Mouse (Mus musculus) Patski (cell line): ENCODE data around the gene Anxa8. TPM values are rescaled to one million over a fixed set of nuclear protein-coding genes. Genes with fewer than 3 reads are reported as not detected.

Source experiments
- ATAC-seq: fragments of 100-300 bp; one replicate; pipeline ENCODE4 v1.8.0; 2021
- CTCF ChIA-PET: fragments of 350-600 bp; sonication (Branson Sonifier 250); formaldehyde crosslinking; loops from one replicate; lab custom pipeline; 2022; ENCODE audit warnings: inconsistent platforms; lab: Charles Lee
- POLR2A ChIA-PET: fragments of 350-600 bp; sonication (Branson Sonifier 250); formaldehyde crosslinking; loops from one replicate; lab custom pipeline; 2022; ENCODE audit warnings: antibody characterized with exemption, inconsistent platforms; lab: Charles Lee
- DNase-seq: peaks from one replicate; pipeline ENCODE4 v3.0.0-alpha.2; 2011; ENCODE audit warnings: low read depth, low spot score
- H3K27me3 ChIP-seq: fragments of 371-371 bp; one replicate; pipeline ENCODE4 v1.5.1; 2021
- CTCF ChIP-seq: fragments of 100-300 bp; IDR thresholded peaks from one replicate; pipeline ENCODE4 v1.5.1; 2021
- in situ Hi-C: fragments of 300-500 bp; cut with MboI; formaldehyde crosslinking; loops from 3 replicates; pipeline ENCODE4 v1.11.1; 2018; ENCODE audit warnings: low pct_unique_long_range_greater_than_20kb, mixed read lengths
- polyA plus RNA-seq: library from polyadenylated mRNA; unstranded; gene quantifications from one replicate; pipeline ENCODE4 v1.2.3, GENCODE M21; 2021

Gene Anxa8
- polyA plus RNA-seq, 1 experiment from 2014 or later: 4.5 TPM

DNA sequence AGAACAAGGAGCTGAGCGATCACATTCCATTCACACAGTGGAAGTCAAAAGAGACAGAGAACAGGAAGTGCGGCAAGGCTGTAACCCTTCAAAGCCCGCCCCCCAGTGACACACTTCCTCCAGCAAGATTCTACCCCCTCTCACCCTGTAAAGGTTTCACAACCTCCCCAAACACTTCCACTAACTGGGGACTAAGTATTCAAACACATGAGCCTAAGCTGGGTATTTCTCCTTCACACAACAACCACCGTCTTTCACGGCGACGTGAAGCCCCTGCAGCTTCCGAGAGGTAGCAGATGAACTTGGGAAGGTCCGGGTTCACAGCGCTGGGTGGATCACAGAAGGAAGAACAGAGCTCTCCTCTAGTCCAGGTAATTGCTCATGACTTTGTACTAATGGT lies 57.1 kb downstream of the Anxa8 start:
- ChIA-PET POLR2A (no interaction called here), CTCF (no interaction called here)
- DNase-seq: no peak
- TF ChIP-seq CTCF: no peak
- ATAC-seq: no peak
- in situ Hi-C loops: no loop called here
- H3K27me3 ChIP-seq: peaks cover 5% of the 10 kb centered on the region

Other genes with a start within 250 kb of the Anxa8 start
- not detected for gene Gdf10, start 162.4 kb upstream of the Anxa8 start, polyA plus RNA-seq
- gene Gdf2, start 144.9 kb upstream of the Anxa8 start, polyA plus RNA-seq: not detected
- not detected for gene Rbp3, start 132.0 kb upstream of the Anxa8 start, polyA plus RNA-seq
- gene Zfp488, start 107.2 kb upstream of the Anxa8 start, polyA plus RNA-seq: 0.01 TPM
- not detected for gene Gm30083, start 70.8 kb upstream of the Anxa8 start, polyA plus RNA-seq
- gene Gm5460, start 69.2 kb upstream of the Anxa8 start, polyA plus RNA-seq: not detected
- gene Antxrl, start 33.3 kb upstream of the Anxa8 start, polyA plus RNA-seq: 0.28 TPM
- gene A630023A22Rik, start 16.8 kb downstream of the Anxa8 start, polyA plus RNA-seq: 1.1 TPM
- gene Npy4r, start 66.5 kb downstream of the Anxa8 start, polyA plus RNA-seq: 0.08 TPM
- 0.33 TPM for gene Gprin2, start 115.7 kb downstream of the Anxa8 start, polyA plus RNA-seq
- 0.03 TPM for gene Syt15, start 133.6 kb downstream of the Anxa8 start, polyA plus RNA-seq
- gene Shld2, start 224.5 kb downstream of the Anxa8 start, polyA plus RNA-seq: 7.0 TPM
- 263 TPM for gene Glud1, start 224.7 kb downstream of the Anxa8 start, polyA plus RNA-seq